Mouse (Mus musculus): Measurements from ENCODE around the gene Olfr1122. TPM values are rescaled to one million over a fixed set of nuclear protein-coding genes. Genes with fewer than 3 reads are reported as not detected.

The Olfr1122 gene
- polyA plus RNA-seq, 1 experiment from 2014 or later = not detected

DNA sequence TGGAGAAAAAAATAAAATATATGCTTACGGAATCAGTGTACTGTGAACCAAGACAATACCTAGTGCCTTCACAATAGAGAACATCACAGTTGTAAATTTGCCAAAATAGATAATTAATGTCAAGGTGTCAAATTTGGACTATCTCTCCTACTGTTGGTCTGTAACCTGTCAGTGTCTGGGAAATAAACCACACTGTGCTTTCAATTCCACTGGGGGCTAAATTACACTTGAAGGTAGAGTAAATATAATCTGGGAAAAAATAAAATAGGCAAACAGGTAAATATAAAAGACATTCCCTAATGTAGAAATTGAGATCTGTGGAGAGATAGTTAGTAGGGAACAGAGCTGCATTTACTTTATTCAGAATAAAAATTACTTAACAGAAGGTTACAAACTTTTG lies 44.3 kb downstream of the Olfr1122 start, which contains the start of gene Olfr1124:
Gene Olfr1124 (plus strand): TSS at position 301 of the 400 bp plus-strand sequence.
- H3K4me1 ChIP-seq (replicated peaks; ENCODE audit: control insufficient read depth, insufficient read depth, low read length) = no peaks in the 10 kb centered on the region
- H3K27me3 ChIP-seq (replicated peaks; ENCODE audit: control insufficient read depth, insufficient read depth, low read length) = no peaks in the 10 kb centered on the region
- H3K27ac ChIP-seq (ENCODE audit: low read depth, low read length) = no peak within 1 kb of the TSS
- H3K4me2 ChIP-seq = no peak within 1 kb of the TSS
- ATAC-seq (replicated peaks; ENCODE audit: low FRiP score) = no peak
- no peak within 1 kb of the TSS for H3K9ac ChIP-seq (ENCODE audit: low read depth, low read length)
- DNase-seq (ENCODE audit: low spot score) = no peak
- H3K9me3 ChIP-seq (ENCODE audit: control insufficient read depth, low read length) = no peaks in the 10 kb centered on the region
- WGBS = 95% methylated on average over 1 of the region's 1 CpGs
- no peak within 1 kb of the TSS for H3K4me3 ChIP-seq (ENCODE audit: low read depth, low read length)
- no peaks in the 10 kb centered on the region for H3K36me3 ChIP-seq (ENCODE audit: control insufficient read depth, insufficient read depth, low read length)

GRCm38 (mm10) chr2:87437731-87438130 lies 52.1 kb downstream of the Olfr1122 start:
- Histone ChIP-seq H3K9me3 (ENCODE audit: control insufficient read depth, low read length) (peaks cover 2% of the 10 kb centered on the region; the same call in 1 of the 2 replicates), H3K36me3 (ENCODE audit: control insufficient read depth, insufficient read depth, low read length) (no peaks in the 10 kb centered on the region), H3K4me3 (ENCODE audit: low read depth, low read length) (no peak overlapping the region), H3K27ac (ENCODE audit: low read depth, low read length) (no peak overlapping the region), H3K4me2 (no peak overlapping the region), H3K4me1 (replicated peaks; ENCODE audit: control insufficient read depth, insufficient read depth, low read length) (no peaks in the 10 kb centered on the region), H3K27me3 (replicated peaks; ENCODE audit: control insufficient read depth, insufficient read depth, low read length) (no peaks in the 10 kb centered on the region), H3K9ac (ENCODE audit: low read depth, low read length) (no peak overlapping the region)
- WGBS = 86% methylated on average over 16 of the region's 16 CpGs
- ATAC-seq (replicated peaks; ENCODE audit: low FRiP score) = no peak
- DNase-seq (ENCODE audit: low spot score) = no peak

Other genes with a start within 250 kb of the Olfr1122 start
- not detected in 2 replicates for gene Olfr1110, start 245.5 kb upstream of the Olfr1122 start, polyA plus RNA-seq (2014; fragmentation: Nextera tagmentation; extraction: Ambion mirVana)
- not detected in 2 replicates for gene Olfr1111, start 233.2 kb upstream of the Olfr1122 start, polyA plus RNA-seq (2014; fragmentation: Nextera tagmentation; extraction: Ambion mirVana)
- gene Olfr1112, start 198.1 kb upstream of the Olfr1122 start, polyA plus RNA-seq (2014; fragmentation: Nextera tagmentation; extraction: Ambion mirVana) = not detected in 2 replicates
- gene Olfr1113, start 176.9 kb upstream of the Olfr1122 start, polyA plus RNA-seq (2014; fragmentation: Nextera tagmentation; extraction: Ambion mirVana) = not detected in 2 replicates
- not detected in 2 replicates for gene Olfr1115, start 137.8 kb upstream of the Olfr1122 start, polyA plus RNA-seq (2014; fragmentation: Nextera tagmentation; extraction: Ambion mirVana)
- gene Olfr1116, start 118.3 kb upstream of the Olfr1122 start, polyA plus RNA-seq (2014; fragmentation: Nextera tagmentation; extraction: Ambion mirVana) = not detected in 2 replicates
- not detected in 2 replicates for gene Olfr1118, start 78.3 kb upstream of the Olfr1122 start, polyA plus RNA-seq (2014; fragmentation: Nextera tagmentation; extraction: Ambion mirVana)
- not detected in 2 replicates for gene Olfr1120, start 31.0 kb upstream of the Olfr1122 start, polyA plus RNA-seq (2014; fragmentation: Nextera tagmentation; extraction: Ambion mirVana)
- not detected in 2 replicates for gene Olfr1121, start 16.0 kb upstream of the Olfr1122 start, polyA plus RNA-seq (2014; fragmentation: Nextera tagmentation; extraction: Ambion mirVana)
- gene Olfr1123, start 30.8 kb downstream of the Olfr1122 start, polyA plus RNA-seq (2014; fragmentation: Nextera tagmentation; extraction: Ambion mirVana) = not detected in 2 replicates
- not detected in 2 replicates for gene Olfr1124, start 44.4 kb downstream of the Olfr1122 start, polyA plus RNA-seq (2014; fragmentation: Nextera tagmentation; extraction: Ambion mirVana)
- gene Olfr1126, start 68.1 kb downstream of the Olfr1122 start, polyA plus RNA-seq (2014; fragmentation: Nextera tagmentation; extraction: Ambion mirVana) = not detected in 2 replicates
- not detected in 2 replicates for gene Pramel7, start 111.2 kb downstream of the Olfr1122 start, polyA plus RNA-seq (2014; fragmentation: Nextera tagmentation; extraction: Ambion mirVana)
- not detected in 2 replicates for gene Pramel6, start 120.7 kb downstream of the Olfr1122 start, polyA plus RNA-seq (2014; fragmentation: Nextera tagmentation; extraction: Ambion mirVana)
- not detected in 2 replicates for gene Olfr153, start 145.9 kb downstream of the Olfr1122 start, polyA plus RNA-seq (2014; fragmentation: Nextera tagmentation; extraction: Ambion mirVana)
- gene Olfr1128, start 159.7 kb downstream of the Olfr1122 start, polyA plus RNA-seq (2014; fragmentation: Nextera tagmentation; extraction: Ambion mirVana) = not detected in 2 replicates
- not detected in 2 replicates for gene Olfr1129, start 188.1 kb downstream of the Olfr1122 start, polyA plus RNA-seq (2014; fragmentation: Nextera tagmentation; extraction: Ambion mirVana)
- not detected in 2 replicates for gene Olfr1130, start 220.4 kb downstream of the Olfr1122 start, polyA plus RNA-seq (2014; fragmentation: Nextera tagmentation; extraction: Ambion mirVana)
- not detected in 2 replicates for gene Olfr1131, start 241.3 kb downstream of the Olfr1122 start, polyA plus RNA-seq (2014; fragmentation: Nextera tagmentation; extraction: Ambion mirVana)